Mouse (Mus musculus) B cell, adult 67 days (primary cell): Measurements from ENCODE around the gene Hmgb1. TPM values are rescaled to one million over a fixed set of nuclear protein-coding genes. Genes with fewer than 3 reads are reported as not detected.

Experiments used
- total RNA-seq, 2 experiments: library from RNA; stranded (reverse); gene quantifications; 4 replicates each; pipeline ENCODE4 v1.2.4; 2023

Hmgb1 gene
- 100 to 1,000 TPM; 689 to 750 TPM for total RNA-seq

DNA sequence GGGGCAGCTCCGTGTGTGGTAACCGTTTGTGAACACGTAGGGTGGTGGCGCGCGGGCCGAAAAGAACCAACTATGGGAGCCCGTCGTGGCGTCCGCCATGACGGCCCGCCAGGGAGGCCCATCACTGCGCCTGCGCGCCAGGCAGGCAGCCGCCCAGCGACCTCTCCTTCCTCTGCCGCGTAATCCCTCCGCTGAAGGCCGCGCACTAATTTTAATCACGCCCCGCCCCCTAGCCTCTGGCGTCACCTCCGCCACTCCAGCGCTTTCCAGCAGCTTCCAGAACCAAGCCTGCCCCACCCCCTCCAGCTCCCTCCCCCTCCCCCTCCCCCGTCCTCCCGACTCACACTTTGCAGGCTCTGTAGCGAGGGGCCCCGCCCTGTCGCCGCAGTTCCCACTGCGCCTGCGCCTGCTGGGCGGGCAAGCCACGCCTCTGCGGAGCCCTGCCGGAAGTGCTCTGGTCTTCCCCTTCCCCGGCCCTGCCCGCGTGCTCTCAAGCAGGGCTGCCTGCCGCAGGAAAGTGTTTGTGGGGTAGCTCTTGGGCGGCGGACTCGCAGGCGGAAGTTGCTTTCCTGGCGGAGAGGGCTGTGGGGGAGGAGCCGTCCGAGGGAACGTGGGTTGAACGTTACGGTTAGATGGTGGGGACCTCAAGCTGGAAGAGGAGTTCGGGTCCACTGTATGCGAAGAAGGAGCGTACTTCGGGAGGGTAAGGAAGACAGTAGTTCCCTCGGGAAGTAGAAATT is at the start of gene Hmgb1, which contains the start of gene Uspl1:
Gene Hmgb1 (minus strand): TSS at position 386 of the 740 bp plus-strand sequence.
Gene Uspl1 (plus strand): TSS at position 247 of the 740 bp plus-strand sequence.

Other genes with a start within 250 kb of the Hmgb1 start
- gene Gm42791, start 189.3 kb downstream of the Hmgb1 start, total RNA-seq, result 1 to 10 TPM; 3.4 to 6.0 TPM
- gene Uspl1, start 139 bp downstream of the Hmgb1 start, total RNA-seq, result 10 to 100 TPM; 75.7 to 94.5 TPM
- 10 to 100 TPM; 55.8 to 63.4 TPM for gene Alox5ap, start 80.3 kb upstream of the Hmgb1 start, total RNA-seq
- gene Medag, start 227.3 kb upstream of the Hmgb1 start, total RNA-seq, result not detected